In the genomic region with DNA sequence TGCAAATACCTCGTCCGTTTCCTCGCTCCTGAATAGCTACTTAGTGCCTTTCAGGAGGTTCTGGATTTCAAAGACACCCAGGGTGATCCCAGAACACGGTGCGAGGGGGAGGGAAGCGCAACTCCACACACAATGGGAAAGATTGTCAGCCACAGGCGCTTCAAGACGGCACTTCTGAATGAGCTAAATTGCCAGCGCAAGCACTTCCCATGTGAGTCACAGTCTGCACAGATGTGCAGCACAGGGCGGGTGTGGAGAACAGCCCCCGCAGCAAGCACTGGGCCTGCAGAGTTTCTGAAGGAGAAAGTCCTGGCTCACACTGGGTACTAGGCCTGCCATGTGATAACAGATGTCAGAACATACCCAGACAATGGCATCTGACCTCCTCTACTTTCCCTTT, we compare ENCODE assay signal across 10 mouse cellular contexts.
DNase-seq lines count a peak whose midpoint lies in the region; ATAC-seq and TF ChIP-seq lines count a peak whose summit lies in the region.
"Had no signal": no experiment of that assay in that cellular context is flagged by ENCODE, and none has a peak within 500 bp of the region (broad histone marks: within the 10 kb centered on the region; RNA-seq: fewer than 3 reads in every experiment).

No protein-coding gene starts in this region.

- no peak overlapping the region for H3K4me3 ChIP-seq in forebrain, embryonic 14.5 days (ENCODE audit: low read depth, low read length)
- H3K4me3 ChIP-seq in layer of hippocampus, adult 2 months: no peak overlapping the region

- 34% methylated on average over 11 of the region's 11 CpGs for WGBS in forebrain, embryonic 14.5 days

- H3K27ac ChIP-seq in forebrain, embryonic 14.5 days (ENCODE audit: low read depth, low read length): no peak overlapping the region; the same call in 1 of the 2 replicates
- peak overlapping the region; percentile 19; the same call in 1 of the 2 replicates for H3K27ac ChIP-seq in layer of hippocampus, adult 2 months
- H3K27ac ChIP-seq: liver, embryonic 14.5 days had no signal

- no peaks in the 10 kb centered on the region for H3K4me1 ChIP-seq in forebrain, embryonic 14.5 days (ENCODE audit: control insufficient read depth, insufficient read depth, low read length)

- no peaks in the 10 kb centered on the region; the same call in 1 of the 2 replicates for H3K36me3 ChIP-seq in forebrain, embryonic 14.5 days (ENCODE audit: control insufficient read depth, insufficient read depth, low read length)

- no peak for TF ChIP-seq CTCF in layer of hippocampus, adult 2 months (conservative IDR thresholded peaks at IDR 0.05)

- peak; percentile 50 for DNase-seq in layer of hippocampus, adult 11-12 months (ENCODE audit: low spot score)
- no peak for DNase-seq in layer of hippocampus, postnatal 10 days (ENCODE audit: low spot score in 2 of 2)
- peak; percentile 56 for DNase-seq in forebrain, embryonic 14.5 days (ENCODE audit: low spot score)
- DNase-seq in layer of hippocampus, adult 2 months (ENCODE audit: low spot score in 2 of 2): peak; percentile 55 to 71
- peak; percentile 42 for DNase-seq in right cerebral cortex, postnatal 14 days
- DNase-seq in embryo, embryonic 9.5 days (ENCODE audit: extremely low spot score): no peak
- DNase-seq in lung, postnatal 10 days: no peak
- no peak for DNase-seq in spleen, postnatal 36 days (ENCODE audit: low spot score in 2 of 2)
- DNase-seq: cerebellum, adult 18-20 months had no signal

- peak; percentile 37; the same call in 1 of the 2 replicates for ATAC-seq in forebrain, embryonic 14.5 days

- H3K9me3 ChIP-seq in forebrain, embryonic 14.5 days (replicated peaks; ENCODE audit: control insufficient read depth, low read length): no peaks in the 10 kb centered on the region

- no peak overlapping the region for H3K9ac ChIP-seq in forebrain, embryonic 14.5 days (ENCODE audit: low read length)
- H3K9ac ChIP-seq: liver, embryonic 14.5 days had no signal

- H3K4me2 ChIP-seq in forebrain, embryonic 14.5 days (ENCODE audit: low read length): no peak overlapping the region

- H3K27me3 ChIP-seq in forebrain, embryonic 14.5 days (replicated peaks; ENCODE audit: control insufficient read depth, insufficient read depth, low read length): no peaks in the 10 kb centered on the region

Comparison
In these comparisons a context has a peak if more than half of its experiments do, and no peak if none do; other contexts are left out.
1. DNase-seq: peak in layer of hippocampus, adult 11-12 months (single experiment), forebrain, embryonic 14.5 days (single experiment), layer of hippocampus, adult 2 months (2 of 2) and right cerebral cortex, postnatal 14 days (single experiment); none in layer of hippocampus, postnatal 10 days (0 of 2), embryo, embryonic 9.5 days (single experiment), lung, postnatal 10 days (single experiment) and spleen, postnatal 36 days (0 of 2).